Mouse (Mus musculus) gastrocnemius, adult 18-20 months (tissue): ENCODE measurements around the gene Gria1. TPM values are rescaled to one million over a fixed set of nuclear protein-coding genes. Genes with fewer than 3 reads are reported as not detected.
A peak's percentile ranks its signal among the peaks of the same experiment; 100 is the strongest.

ENCODE experiments used
- DNase-seq: peaks from one replicate; pipeline ENCODE4 v3.0.0; 2021; ENCODE audit warnings: low spot score
- total RNA-seq, 2 experiments: library from RNA; stranded (reverse); gene quantifications; 2 replicates each; pipeline ENCODE4 v1.2.3; 2021

The Gria1 gene
- total RNA-seq, 2 experiments from 2014 or later = 0.05 TPM; not detected in 1

GRCm38 (mm10) chr11:57051666-57052562, 40.7 kb downstream of the Gria1 start:
- peak; percentile 3 for DNase-seq

GRCm38 (mm10) chr11:57062441-57062840, 51.3 kb downstream of the Gria1 start:
- DNase-seq = no peak

GRCm38 (mm10) chr11:57070196-57070901, 59.2 kb downstream of the Gria1 start:
- DNase-seq = no peak

- no peak for DNase-seq
Measured at GRCm38 (mm10) chr11:57072171-57072570, 61.0 kb downstream of the Gria1 start.

GRCm38 (mm10) chr11:57079423-57079822, 68.2 kb downstream of the Gria1 start:
- DNase-seq = no peak

- DNase-seq = no peak
Measured at GRCm38 (mm10) chr11:57089527-57089926, 78.3 kb downstream of the Gria1 start.

GRCm38 (mm10) chr11:57090705-57091104, 79.5 kb downstream of the Gria1 start:
- no peak for DNase-seq

- no peak for DNase-seq
Measured at GRCm38 (mm10) chr11:57091276-57091914, 80.2 kb downstream of the Gria1 start.

- no peak for DNase-seq
Measured at GRCm38 (mm10) chr11:57100491-57100890, 89.3 kb downstream of the Gria1 start.

GRCm38 (mm10) chr11:57103751-57104254, 92.6 kb downstream of the Gria1 start:
- no peak for DNase-seq

- no peak for DNase-seq
Measured at GRCm38 (mm10) chr11:57105683-57106082, 94.5 kb downstream of the Gria1 start.

GRCm38 (mm10) chr11:57112386-57112785, 101.2 kb downstream of the Gria1 start:
- DNase-seq = no peak

- no peak for DNase-seq
Measured at GRCm38 (mm10) chr11:57114410-57114809, 103.2 kb downstream of the Gria1 start.

GRCm38 (mm10) chr11:57127066-57127465, 115.9 kb downstream of the Gria1 start:
- no peak for DNase-seq

GRCm38 (mm10) chr11:57140162-57140780, 129.1 kb downstream of the Gria1 start:
- no peak for DNase-seq

GRCm38 (mm10) chr11:57143681-57144080, 132.5 kb downstream of the Gria1 start:
- no peak for DNase-seq

- no peak for DNase-seq
Measured at GRCm38 (mm10) chr11:57145192-57145591, 134.0 kb downstream of the Gria1 start.

GRCm38 (mm10) chr11:57145704-57146103, 134.5 kb downstream of the Gria1 start:
- DNase-seq = no peak

GRCm38 (mm10) chr11:57151674-57152073, 140.5 kb downstream of the Gria1 start:
- no peak for DNase-seq

- DNase-seq = no peak
Measured at GRCm38 (mm10) chr11:57154998-57155397, 143.8 kb downstream of the Gria1 start.

- DNase-seq = no peak
Measured at GRCm38 (mm10) chr11:57159412-57159811, 148.2 kb downstream of the Gria1 start.
